Mouse (Mus musculus) frontal cortex, adult 2 months (tissue): ENCODE data around the gene Adgra1. TPM values are rescaled to one million over a fixed set of nuclear protein-coding genes. Genes with fewer than 3 reads are reported as not detected.

Source experiments
- DNase-seq, 2 experiments: peaks; one replicate each; pipeline ENCODE4 v3.0.0; 2022; ENCODE audit warnings: low spot score in 1 of 2; ENCODE audit errors: extremely low spot score in 1 of 2
- polyA plus RNA-seq: library from polyadenylated mRNA; depleted of rRNA; stranded (reverse); fragments of >200 nt; gene quantifications from 2 replicates; pipeline ENCODE4 v1.2.3, GENCODE M21; 2012; rRNA removed

Gene Adgra1
- polyA plus RNA-seq, 1 experiment, result 34.7 TPM

DNA sequence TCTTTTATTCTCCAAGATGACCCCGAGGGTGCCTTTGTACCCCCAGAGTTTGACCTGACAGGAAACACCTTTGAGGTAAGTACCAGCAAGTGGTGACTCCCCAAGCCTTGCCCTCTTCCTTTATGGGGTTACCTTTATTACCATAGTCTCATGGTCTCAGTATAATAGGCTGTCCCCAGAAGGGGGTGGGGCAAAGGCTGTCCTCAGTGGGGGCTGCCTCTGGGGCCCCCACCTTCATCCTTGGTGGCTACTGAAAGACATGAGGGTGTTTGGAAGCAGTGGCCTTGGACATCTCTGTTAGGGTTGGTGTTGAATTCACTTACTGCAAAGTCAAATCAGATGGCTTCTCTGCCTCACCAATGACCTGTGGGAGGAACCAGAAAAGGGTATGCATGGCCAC lies 68.0 kb downstream of the Adgra1 start:
- DNase-seq, result no peak

DNA sequence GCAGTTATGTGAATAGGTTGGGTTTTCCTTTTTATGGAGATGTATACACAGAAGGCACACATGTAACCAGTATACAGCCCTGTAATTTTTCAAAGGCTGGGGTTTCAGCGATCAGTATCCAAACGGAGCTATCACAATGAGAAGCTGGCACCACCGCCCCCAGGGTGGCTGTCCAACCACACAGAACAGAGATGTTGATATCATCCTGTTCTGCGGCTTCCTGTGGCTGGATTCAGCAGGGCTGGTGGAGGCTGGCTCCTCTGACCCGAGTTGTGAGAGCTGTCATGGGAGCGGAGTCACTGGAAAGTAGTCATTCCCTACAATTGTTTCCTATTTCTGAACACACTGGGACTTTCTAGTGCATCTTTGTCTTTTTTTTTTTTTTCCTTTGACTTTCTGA lies 71.3 kb downstream of the Adgra1 start:
- no peak for DNase-seq

DNA sequence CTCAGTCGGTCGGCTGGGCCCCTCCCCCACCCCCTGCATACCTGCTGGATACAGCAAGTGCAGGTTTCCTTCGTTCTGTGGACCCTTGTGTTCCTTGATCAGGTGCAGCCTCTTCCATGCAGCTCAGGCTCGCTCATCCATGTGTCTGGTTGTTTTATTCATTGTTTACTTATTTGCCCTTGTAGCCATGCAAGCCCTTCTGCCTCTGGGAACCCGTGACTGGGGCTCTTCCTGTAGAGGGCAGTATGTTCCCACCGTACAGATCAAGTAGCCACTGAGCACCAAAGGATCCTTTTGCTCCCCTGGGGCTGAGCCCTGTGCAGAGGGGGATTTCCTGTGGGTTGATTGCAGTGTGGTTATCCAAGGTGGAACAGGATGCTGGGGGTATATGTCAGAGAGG lies 71.7 kb downstream of the Adgra1 start:
- peak in 1 of 2 experiments; percentile 55 for DNase-seq

DNA sequence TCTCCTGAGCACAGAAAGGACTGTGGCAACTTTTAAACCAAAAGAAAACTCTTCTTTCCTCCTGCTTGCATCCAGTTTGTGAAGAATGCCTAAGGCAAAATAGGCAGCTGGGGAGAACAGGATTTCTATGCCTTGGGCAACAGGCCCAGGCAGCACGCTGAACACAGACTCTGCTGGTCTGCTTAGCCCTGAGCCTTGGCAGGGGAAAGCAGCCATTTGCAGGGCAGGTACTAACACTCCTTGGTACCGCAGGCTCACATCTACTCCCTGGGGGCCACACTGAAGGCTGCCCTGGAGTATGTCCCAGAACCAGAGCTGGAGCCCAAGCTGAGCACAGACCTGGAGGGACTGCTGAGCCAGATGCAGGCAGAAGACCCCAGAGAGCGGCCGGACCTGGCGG lies 74.2 kb downstream of the Adgra1 start:
- DNase-seq, result no peak

DNA sequence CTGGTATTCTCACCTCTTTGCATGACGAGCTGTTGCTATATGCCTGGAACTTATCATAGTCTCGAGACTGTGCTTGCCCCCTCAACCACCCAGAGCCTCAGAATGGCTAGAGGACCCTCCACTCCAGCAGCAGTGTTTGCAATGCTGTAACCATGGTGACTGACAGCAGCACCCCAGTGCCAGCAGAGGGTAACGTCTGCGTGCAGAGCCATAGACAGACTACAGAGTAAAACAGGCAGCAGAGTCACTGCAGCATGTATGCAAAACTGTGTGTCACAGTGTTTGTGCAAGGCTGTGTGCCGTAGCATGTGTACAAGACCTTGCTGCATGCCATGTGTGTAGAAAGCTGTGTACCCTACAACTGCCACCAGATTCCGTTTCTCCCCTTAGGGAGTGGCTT lies 75.5 kb downstream of the Adgra1 start:
- no peak for DNase-seq

DNA sequence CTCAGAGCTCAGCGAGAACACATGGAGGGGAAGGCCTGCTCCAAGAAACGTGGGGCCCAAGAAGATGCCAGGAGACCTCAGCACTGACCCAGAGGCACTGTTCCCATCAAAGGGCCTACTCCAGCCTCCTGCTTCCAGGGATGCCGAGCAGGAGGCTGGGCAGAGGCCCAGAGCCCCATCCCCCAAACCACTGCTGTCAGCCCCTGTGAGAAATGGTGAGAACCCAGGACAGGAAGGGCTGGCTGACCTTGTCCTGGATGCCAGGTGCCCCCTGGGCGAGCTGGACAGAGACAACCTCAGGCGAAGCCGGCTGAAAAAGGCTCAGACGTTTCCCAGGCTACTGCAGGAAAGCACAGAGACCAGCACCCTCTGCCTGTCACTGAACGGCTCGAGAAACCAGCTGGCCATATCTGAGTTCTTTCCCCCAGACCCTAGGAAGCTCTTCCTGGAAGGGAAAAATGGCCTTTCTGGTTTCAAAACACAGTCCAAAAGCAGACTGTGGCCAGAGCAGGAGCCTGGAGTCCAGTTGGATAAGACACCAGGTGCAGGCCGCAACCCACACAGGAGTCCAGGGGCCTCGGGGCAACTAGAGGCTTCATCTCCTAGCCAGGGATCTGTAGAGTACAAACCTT lies 76.3 kb downstream of the Adgra1 start:
- DNase-seq, result no peak

DNA sequence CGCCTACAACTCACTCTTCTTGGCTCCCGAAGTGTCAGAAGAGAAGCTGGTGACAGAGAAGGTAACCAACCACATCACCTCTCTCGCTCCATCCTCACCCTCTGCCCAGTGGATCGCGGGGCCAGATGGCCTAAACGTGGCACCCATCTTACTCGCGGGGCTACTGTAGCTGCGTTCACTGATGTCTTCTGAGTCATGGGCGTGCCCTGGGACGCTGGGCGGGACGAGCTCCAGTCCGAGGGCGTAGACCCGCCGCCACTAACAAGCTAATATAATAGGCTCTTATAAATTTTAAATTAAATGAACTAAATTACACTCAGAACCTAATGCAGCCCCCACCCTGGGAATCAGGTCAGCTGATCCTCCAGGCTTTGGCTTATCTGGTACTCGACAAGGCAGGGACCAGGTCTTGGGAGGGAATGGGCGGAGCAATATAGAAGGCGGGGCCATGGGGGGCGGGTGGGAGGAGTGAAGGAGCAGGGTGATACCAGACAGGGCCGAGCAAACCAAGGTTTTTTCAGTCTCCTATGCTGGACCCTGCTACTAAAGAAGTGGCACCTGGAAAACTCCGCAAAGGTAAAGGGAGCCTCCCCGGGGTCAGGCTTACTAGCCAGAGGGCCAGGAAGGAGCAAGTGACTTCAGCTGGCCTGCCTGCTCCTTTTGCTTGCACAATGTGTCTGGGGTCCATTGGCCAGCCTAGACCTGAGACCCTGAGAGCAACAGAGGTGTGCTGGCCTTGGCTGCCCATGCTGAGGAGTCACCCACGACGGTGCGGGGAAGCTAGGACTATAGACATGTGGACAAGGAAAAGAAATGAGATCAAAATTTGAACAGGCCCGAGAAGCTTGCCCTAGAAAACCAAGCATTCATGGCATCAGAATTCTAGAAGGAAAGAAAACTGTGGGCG lies 80.4 kb downstream of the Adgra1 start:
- DNase-seq, result no peak

DNA sequence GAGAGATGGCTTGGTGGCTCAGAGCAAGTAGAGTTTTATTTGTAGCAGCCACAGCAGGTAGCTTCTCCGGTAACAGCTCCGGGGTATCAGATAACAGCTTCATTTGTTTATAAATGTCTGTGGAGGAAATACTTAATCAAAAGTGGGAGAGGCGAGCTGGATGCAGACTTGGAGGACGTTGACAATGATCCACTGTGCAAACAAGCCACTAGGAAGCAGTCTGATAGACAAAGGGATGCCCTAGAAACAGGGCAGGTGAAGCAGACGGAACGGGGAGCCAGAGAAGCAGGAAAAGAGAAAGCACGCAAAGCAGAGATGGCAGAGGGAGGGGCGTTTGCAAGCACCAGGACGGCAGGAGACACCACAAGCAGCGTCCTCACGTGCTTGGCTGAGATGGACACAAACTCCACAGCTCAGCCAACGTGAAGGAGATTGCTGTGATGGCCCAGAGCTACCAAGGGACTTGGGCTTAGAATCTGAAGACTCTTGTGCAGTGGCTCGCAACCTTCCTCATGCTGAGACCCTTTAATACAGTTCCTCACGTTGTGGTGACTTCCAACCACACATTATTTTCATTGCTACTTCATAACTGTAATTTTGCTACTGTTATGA lies 81.8 kb downstream of the Adgra1 start:
- DNase-seq, result no peak

DNA sequence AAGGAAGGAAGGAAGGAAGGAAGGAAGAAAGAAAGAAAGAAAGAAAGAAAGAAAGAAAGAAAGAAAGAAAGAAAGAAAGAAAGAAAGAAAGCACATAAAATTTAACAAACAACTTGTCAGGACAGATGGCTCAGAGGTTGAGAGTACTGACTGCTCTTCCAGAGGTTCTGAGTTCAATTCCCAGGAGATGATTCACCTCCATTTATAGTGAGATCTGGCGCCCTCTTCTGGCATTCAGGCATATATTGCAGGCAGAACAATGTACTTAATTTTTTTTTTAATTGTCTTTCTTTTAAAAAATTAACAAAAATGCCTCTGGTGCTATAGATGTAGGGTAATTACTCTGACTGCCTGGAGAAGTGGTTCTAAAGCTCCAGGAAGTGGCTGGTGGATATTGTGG lies 82.4 kb downstream of the Adgra1 start:
- DNase-seq, result no peak

DNA sequence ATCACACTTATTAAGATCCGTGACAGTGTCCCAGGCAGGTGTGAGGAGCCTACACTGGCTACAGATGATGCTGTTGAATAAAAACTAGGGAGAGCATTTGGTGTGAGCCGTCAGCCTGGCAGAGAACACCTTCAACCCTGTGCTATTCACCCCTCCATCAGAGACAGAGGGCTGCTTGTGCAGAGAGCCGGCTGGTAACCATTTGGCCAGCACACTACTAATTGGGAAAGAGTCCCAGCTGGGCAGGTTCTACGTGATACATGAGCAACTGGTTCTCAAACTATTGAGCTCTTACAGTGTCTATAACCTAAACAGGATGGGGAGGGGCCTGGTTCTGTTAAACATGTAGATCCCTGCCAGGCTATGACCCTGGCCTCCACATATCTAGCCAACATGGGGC lies 84.3 kb downstream of the Adgra1 start:
- no peak for DNase-seq

Other genes with a start within 250 kb of the Adgra1 start
- gene Cfap46, start 150.4 kb upstream of the Adgra1 start, polyA plus RNA-seq, result 2.8 and 3.3 TPM in 2 replicates
- 29.7 and 30.9 TPM in 2 replicates for gene Kndc1, start 60.5 kb downstream of the Adgra1 start, polyA plus RNA-seq
- 0.18 TPM in 1 of 2 replicates, not detected in the other for gene Utf1, start 109.6 kb downstream of the Adgra1 start, polyA plus RNA-seq
- 1.0 and 1.2 TPM in 2 replicates for gene 6430531B16Rik, start 144.6 kb downstream of the Adgra1 start, polyA plus RNA-seq
- 6.4 and 7.7 TPM in 2 replicates for gene Adam8, start 158.4 kb downstream of the Adgra1 start, polyA plus RNA-seq
- gene Zfp511, start 202.2 kb downstream of the Adgra1 start, polyA plus RNA-seq, result 67.6 and 71.5 TPM in 2 replicates
- gene Tubgcp2, start 202.5 kb downstream of the Adgra1 start, polyA plus RNA-seq, result 46.1 and 51.7 TPM in 2 replicates
- 0.17 and 0.28 TPM in 2 replicates for gene Msx3, start 214.9 kb downstream of the Adgra1 start, polyA plus RNA-seq
- gene Caly, start 248.4 kb downstream of the Adgra1 start, polyA plus RNA-seq, result 468 and 504 TPM in 2 replicates